Mouse (Mus musculus): ENCODE results near the gene Fra10ac1.
A peak's percentile ranks its signal among the peaks of the same experiment; 100 is the strongest.

Gene Fra10ac1

GRCm38 (mm10) chr19:38232087-38232486, 8.1 kb upstream of the Fra10ac1 start:
- DNase-seq (ENCODE audit: low read depth, low spot score): no peak

- DNase-seq (ENCODE audit: low read depth, low spot score): peak; percentile 35
These were observed 4.7 kb upstream of the Fra10ac1 start for GRCm38 (mm10) chr19:38228699-38229098.

GRCm38 (mm10) chr19:38224685-38225060, 717 bp upstream of the Fra10ac1 start:
- DNase-seq (ENCODE audit: low read depth, low spot score): no peak

GRCm38 (mm10) chr19:38223356-38223904, 526 bp downstream of the Fra10ac1 start:
- peak; percentile 24 for DNase-seq (ENCODE audit: low read depth, low spot score)

- DNase-seq (ENCODE audit: low read depth, low spot score): no peak
These were observed 6.3 kb downstream of the Fra10ac1 start for GRCm38 (mm10) chr19:38217696-38218095.

- DNase-seq (ENCODE audit: low read depth, low spot score): no peak
These were observed 17.3 kb downstream of the Fra10ac1 start for GRCm38 (mm10) chr19:38206669-38207068.

- peak; percentile 5 for DNase-seq (ENCODE audit: low read depth, low spot score)
These were observed 25.2 kb downstream of the Fra10ac1 start for GRCm38 (mm10) chr19:38198731-38199130.

GRCm38 (mm10) chr19:38195245-38195644, 28.7 kb downstream of the Fra10ac1 start:
- no peak for DNase-seq (ENCODE audit: low read depth, low spot score)

GRCm38 (mm10) chr19:38191446-38191845, 32.5 kb downstream of the Fra10ac1 start:
- no peak for DNase-seq (ENCODE audit: low read depth, low spot score)

- DNase-seq (ENCODE audit: low read depth, low spot score): no peak
These were observed 33.4 kb downstream of the Fra10ac1 start for GRCm38 (mm10) chr19:38190606-38191005.

GRCm38 (mm10) chr19:38187345-38187680, 36.6 kb downstream of the Fra10ac1 start:
- DNase-seq (ENCODE audit: low read depth, low spot score): no peak

GRCm38 (mm10) chr19:38186631-38187344, 37.2 kb downstream of the Fra10ac1 start:
- DNase-seq (ENCODE audit: low read depth, low spot score): no peak

- no peak for DNase-seq (ENCODE audit: low read depth, low spot score)
These were observed 44.3 kb downstream of the Fra10ac1 start for GRCm38 (mm10) chr19:38179675-38180074.

- DNase-seq (ENCODE audit: low read depth, low spot score): no peak
These were observed 59.3 kb downstream of the Fra10ac1 start for GRCm38 (mm10) chr19:38164633-38165032.

- no peak for DNase-seq (ENCODE audit: low read depth, low spot score)
These were observed 62.2 kb downstream of the Fra10ac1 start for GRCm38 (mm10) chr19:38161648-38162354.

GRCm38 (mm10) chr19:38156243-38156642, 67.7 kb downstream of the Fra10ac1 start:
- DNase-seq (ENCODE audit: low read depth, low spot score): no peak

- no peak for DNase-seq (ENCODE audit: low read depth, low spot score)
These were observed 80.2 kb downstream of the Fra10ac1 start for GRCm38 (mm10) chr19:38143540-38144271.
